Mouse (Mus musculus) kidney, adult 2 months (tissue): Measurements from ENCODE around the gene Tns2.

ENCODE experiments used
- CTCF ChIP-seq: fragments of 200-500 bp; conservative IDR thresholded peaks from 2 replicates; pipeline ENCODE4 v1.5.1; 2011; ENCODE audit warnings: low read depth, mild to moderate bottlenecking, control low read depth, low read length, moderate library complexity, mixed read lengths; ENCODE audit not compliant: insufficient read depth, insufficient read length
- POLR2A ChIP-seq: fragments of 200-500 bp; IDR thresholded peaks from one replicate; pipeline ENCODE4 v1.6.1; 2011; ENCODE audit warnings: low read depth, low read length, control low read depth

DNA sequence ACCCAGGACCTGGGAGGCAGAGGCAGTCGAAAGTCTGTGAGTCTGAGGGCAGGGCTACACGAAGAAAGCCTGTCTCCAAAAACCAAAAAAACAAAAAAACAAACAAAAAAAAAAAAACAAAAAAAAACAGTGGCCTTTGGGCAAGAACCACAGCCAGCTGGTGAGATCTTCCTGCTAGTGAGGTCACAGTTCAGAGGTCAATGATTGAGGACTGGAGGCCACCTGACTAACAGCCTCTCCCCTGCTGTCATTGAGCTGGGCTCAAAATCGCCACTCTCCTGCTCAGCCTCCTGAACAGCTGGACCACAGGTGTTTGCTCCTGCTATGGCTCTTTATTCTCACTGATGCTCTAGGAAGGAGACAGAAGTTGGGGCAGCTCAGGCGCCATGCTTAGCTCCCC, 52.4 kb downstream of the Tns2 start:
- no peak for TF ChIP-seq CTCF
- no peak for TF ChIP-seq POLR2A
